Mouse (Mus musculus) forebrain, embryonic 13.5 days (tissue): ENCODE measurements at regions not wholly inside any gene's neighbourhood (a gene's known extent, or its start where the extent isn't known, plus 50 kb on each side); places are given as distances from the start of the nearest gene placed in this dataset.
A peak's percentile ranks its signal among the peaks of the same experiment; 100 is the strongest.

Source experiments
- ATAC-seq: fragments of 200-750 bp; cut with Nextera tagmentation; 2 replicates; pipeline ENCODE4 v1.8.0; 2017
- H3K27ac ChIP-seq: fragments of 300-500 bp; sonication (generic); 2 replicates; pipeline ENCODE4 v1.5.1; 2015; ENCODE audit warnings: inconsistent platforms, mild to moderate bottlenecking, moderate library complexity
- H3K27me3 ChIP-seq: fragments of 300-500 bp; sonication (generic); 2 replicates; pipeline ENCODE4 v1.6.1; 2015; ENCODE audit warnings: mild to moderate bottlenecking, inconsistent platforms
- H3K36me3 ChIP-seq: fragments of 300-500 bp; sonication (generic); 2 replicates; pipeline ENCODE4 v1.6.1; 2015; ENCODE audit warnings: mild to moderate bottlenecking, inconsistent platforms; ENCODE audit not compliant: poor library complexity, severe bottlenecking
- H3K4me1 ChIP-seq: fragments of 300-500 bp; sonication (generic); 2 replicates; pipeline ENCODE4 v1.6.1; 2015; ENCODE audit warnings: inconsistent platforms
- H3K4me2 ChIP-seq: fragments of 300-500 bp; sonication (generic); 2 replicates; pipeline ENCODE4 v1.6.1; 2015; ENCODE audit warnings: inconsistent platforms, mild to moderate bottlenecking, moderate library complexity
- H3K4me3 ChIP-seq: fragments of 300-500 bp; sonication (generic); 2 replicates; pipeline ENCODE4 v1.5.1; 2015; ENCODE audit warnings: mild to moderate bottlenecking, inconsistent platforms
- H3K9ac ChIP-seq: fragments of 300-500 bp; sonication (generic); 2 replicates; pipeline ENCODE4 v1.6.1; 2015; ENCODE audit warnings: mild to moderate bottlenecking, inconsistent platforms
- H3K9me3 ChIP-seq: fragments of 300-500 bp; sonication (generic); replicated peaks from 2 replicates; pipeline ENCODE4 v1.6.1; 2016; ENCODE audit warnings: inconsistent platforms
- WGBS: fragments of 180-500 bp; shearing (Covaris S2); methylation state at CpG from one replicate; pipeline ENCODE4 v1.1.7; 2015; 5-methylcytosine and 5-hydroxymethylcytosine counted together

- Histone ChIP-seq H3K4me3 (no peak overlapping the region), H3K9ac (no peak overlapping the region), H3K9me3 (no peaks in the 10 kb centered on the region), H3K27ac (no peak overlapping the region), H3K4me2 (no peak overlapping the region), H3K27me3 (no peaks in the 10 kb centered on the region), H3K4me1 (no peaks in the 10 kb centered on the region), H3K36me3 (no peaks in the 10 kb centered on the region)
- no peak for ATAC-seq
- WGBS: 68% methylated on average over 8 of the region's 8 CpGs
These were observed 114.5 kb upstream of the Tspan2 start for GRCm38 (mm10) chr3:102619666-102620377.

- no peaks in the 10 kb centered on the region for H3K36me3 ChIP-seq
- H3K9ac ChIP-seq: no peak overlapping the region
- H3K4me3 ChIP-seq: no peak overlapping the region
- WGBS: 82% methylated on average over 4 of the region's 4 CpGs
- ATAC-seq: no peak
- no peak overlapping the region for H3K4me2 ChIP-seq
- H3K27me3 ChIP-seq: no peaks in the 10 kb centered on the region
- H3K9me3 ChIP-seq: no peaks in the 10 kb centered on the region
- no peak overlapping the region for H3K27ac ChIP-seq
- H3K4me1 ChIP-seq: no peaks in the 10 kb centered on the region
These were observed 98.3 kb upstream of the Tspan2 start for GRCm38 (mm10) chr3:102636076-102636475.

- no peak for ATAC-seq
- 86% methylated on average over 4 of the region's 4 CpGs for WGBS
These were observed 97.7 kb upstream of the Tspan2 start for GRCm38 (mm10) chr3:102636674-102637073.

GRCm38 (mm10) chr3:102644276-102644940, 89.9 kb upstream of the Tspan2 start:
- Histone ChIP-seq H3K27ac (no peak overlapping the region), H3K4me2 (no peak overlapping the region)
- ATAC-seq: peak; percentile 86; the same call in 1 of the 2 replicates

More at GRCm38 (mm10) chr3:102636674-102637073, 97.7 kb upstream of the Tspan2 start:
- Histone ChIP-seq H3K27me3 (no peaks in the 10 kb centered on the region), H3K36me3 (no peaks in the 10 kb centered on the region), H3K4me1 (no peaks in the 10 kb centered on the region), H3K9ac (no peak overlapping the region), H3K4me3 (no peak overlapping the region), H3K4me2 (no peak overlapping the region), H3K9me3 (no peaks in the 10 kb centered on the region), H3K27ac (no peak overlapping the region)

GRCm38 (mm10) chr3:102648450-102648849, 85.9 kb upstream of the Tspan2 start:
- 75% methylated on average over 4 of the region's 4 CpGs for WGBS

More at GRCm38 (mm10) chr3:102644276-102644940, 89.9 kb upstream of the Tspan2 start:
- Histone ChIP-seq H3K4me3 (no peak overlapping the region), H3K36me3 (no peaks in the 10 kb centered on the region), H3K4me1 (no peaks in the 10 kb centered on the region), H3K9ac (no peak overlapping the region), H3K9me3 (no peaks in the 10 kb centered on the region), H3K27me3 (no peaks in the 10 kb centered on the region)
- 84% methylated on average over 11 of the region's 11 CpGs for WGBS

DNA sequence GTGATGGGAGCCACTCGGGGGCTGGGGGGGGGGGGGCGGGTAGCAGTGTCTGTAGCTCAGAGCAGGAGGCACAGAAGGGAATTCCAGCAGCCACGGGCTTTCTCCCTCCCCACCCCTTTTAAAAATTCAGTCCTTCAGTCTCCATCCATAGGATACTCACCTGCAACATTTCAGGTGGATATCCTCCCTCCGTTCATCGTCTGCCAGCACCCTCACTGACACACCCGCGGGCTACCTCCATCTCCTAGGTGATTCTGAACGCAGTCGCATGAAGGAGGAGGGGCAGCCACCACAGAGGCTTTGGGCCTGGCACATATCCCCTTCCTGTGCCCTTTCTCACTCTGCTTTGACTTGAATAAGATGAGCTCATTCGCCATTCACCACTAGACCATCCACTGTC, 79.4 kb upstream of the Tspan2 start:
- H3K4me2 ChIP-seq: no peak overlapping the region
- no peaks in the 10 kb centered on the region for H3K4me1 ChIP-seq
- no peaks in the 10 kb centered on the region for H3K36me3 ChIP-seq
- no peak overlapping the region for H3K27ac ChIP-seq
- no peak overlapping the region for H3K4me3 ChIP-seq
- H3K9ac ChIP-seq: no peak overlapping the region
- H3K9me3 ChIP-seq: no peaks in the 10 kb centered on the region
- no peaks in the 10 kb centered on the region for H3K27me3 ChIP-seq
- no peak for ATAC-seq
- 83% methylated on average over 9 of the region's 10 CpGs for WGBS

More at GRCm38 (mm10) chr3:102648450-102648849, 85.9 kb upstream of the Tspan2 start:
- Histone ChIP-seq H3K27me3 (no peaks in the 10 kb centered on the region), H3K4me3 (no peak overlapping the region), H3K27ac (no peak overlapping the region), H3K36me3 (no peaks in the 10 kb centered on the region), H3K4me2 (no peak overlapping the region), H3K9me3 (no peaks in the 10 kb centered on the region), H3K9ac (no peak overlapping the region), H3K4me1 (no peaks in the 10 kb centered on the region)
- ATAC-seq: no peak

GRCm38 (mm10) chr3:102657116-102657515, 77.2 kb upstream of the Tspan2 start:
- Histone ChIP-seq H3K9me3 (no peaks in the 10 kb centered on the region), H3K27ac (no peak overlapping the region), H3K36me3 (no peaks in the 10 kb centered on the region), H3K9ac (no peak overlapping the region), H3K4me3 (no peak overlapping the region), H3K4me2 (no peak overlapping the region), H3K4me1 (no peaks in the 10 kb centered on the region), H3K27me3 (no peaks in the 10 kb centered on the region)
- 84% methylated on average over 7 of the region's 7 CpGs for WGBS
- no peak for ATAC-seq

- H3K36me3 ChIP-seq: no peaks in the 10 kb centered on the region
- no peak for ATAC-seq
These were observed 76.7 kb upstream of the Tspan2 start for GRCm38 (mm10) chr3:102657531-102658060.

DNA sequence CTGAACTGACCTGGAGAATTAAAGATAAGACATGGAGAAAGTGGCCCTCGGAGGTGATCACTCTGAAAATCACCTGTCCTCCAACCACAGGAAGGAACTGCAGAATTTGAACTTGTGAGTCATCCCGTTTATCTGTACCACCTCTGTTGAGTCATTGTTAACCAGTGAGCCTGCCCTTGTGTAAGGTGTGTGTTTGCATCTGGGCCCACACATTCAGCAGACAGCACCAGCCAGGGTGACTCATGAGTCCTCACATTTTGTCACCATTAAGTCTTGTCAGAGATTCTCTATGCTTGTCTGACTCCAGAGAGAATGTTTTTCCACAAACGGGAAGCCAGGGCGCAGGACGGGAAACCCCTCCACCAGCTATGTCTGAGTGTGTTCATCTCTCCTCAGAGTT, 75.0 kb upstream of the Tspan2 start:
- ATAC-seq: no peak
- no peak overlapping the region for H3K4me3 ChIP-seq
- H3K4me1 ChIP-seq: no peaks in the 10 kb centered on the region
- H3K4me2 ChIP-seq: no peak overlapping the region
- no peaks in the 10 kb centered on the region for H3K36me3 ChIP-seq
- H3K9me3 ChIP-seq: no peaks in the 10 kb centered on the region
- H3K27me3 ChIP-seq: no peaks in the 10 kb centered on the region
- 87% methylated on average over 5 of the region's 5 CpGs for WGBS
- no peak overlapping the region for H3K9ac ChIP-seq
- no peak overlapping the region for H3K27ac ChIP-seq

More at GRCm38 (mm10) chr3:102657531-102658060, 76.7 kb upstream of the Tspan2 start:
- no peak overlapping the region for H3K9ac ChIP-seq
- no peaks in the 10 kb centered on the region for H3K27me3 ChIP-seq
- H3K4me1 ChIP-seq: no peaks in the 10 kb centered on the region
- H3K9me3 ChIP-seq: no peaks in the 10 kb centered on the region
- H3K4me2 ChIP-seq: no peak overlapping the region
- H3K27ac ChIP-seq: no peak overlapping the region
- H3K4me3 ChIP-seq: no peak overlapping the region
- WGBS: 86% methylated on average over 7 of the region's 7 CpGs

- no peak for ATAC-seq
- H3K9ac ChIP-seq: no peak overlapping the region
- H3K4me1 ChIP-seq: no peaks in the 10 kb centered on the region
- WGBS: 93% methylated on average over 7 of the region's 7 CpGs
- H3K4me2 ChIP-seq: no peak overlapping the region
- H3K9me3 ChIP-seq: no peaks in the 10 kb centered on the region
- H3K4me3 ChIP-seq: no peak overlapping the region
- no peaks in the 10 kb centered on the region for H3K27me3 ChIP-seq
- no peaks in the 10 kb centered on the region for H3K36me3 ChIP-seq
- no peak overlapping the region for H3K27ac ChIP-seq
These were observed 73.0 kb upstream of the Tspan2 start for GRCm38 (mm10) chr3:102661296-102661695.

DNA sequence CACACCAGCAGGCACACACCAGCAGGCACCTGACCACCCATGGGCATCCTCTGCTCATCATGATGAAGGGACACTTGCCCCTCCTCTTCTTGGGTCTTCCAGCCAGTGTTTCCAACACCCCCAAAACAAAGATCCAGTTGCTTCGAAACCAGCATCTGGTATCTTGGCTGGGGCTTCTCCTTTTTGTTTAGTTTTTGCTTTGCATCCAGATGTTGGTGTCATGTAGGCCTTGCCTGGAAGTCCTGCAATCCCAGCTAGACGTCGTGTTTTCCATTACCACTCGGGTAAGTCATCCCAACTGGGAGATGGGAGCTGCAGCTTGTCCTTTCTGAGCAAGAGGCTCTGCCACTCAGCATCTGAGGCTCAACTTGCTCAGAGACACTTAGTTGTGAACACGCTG, 70.6 kb upstream of the Tspan2 start:
- H3K9me3 ChIP-seq: no peaks in the 10 kb centered on the region
- no peaks in the 10 kb centered on the region for H3K36me3 ChIP-seq
- no peak overlapping the region for H3K4me2 ChIP-seq
- WGBS: 91% methylated on average over 5 of the region's 5 CpGs
- H3K27me3 ChIP-seq: no peaks in the 10 kb centered on the region
- H3K9ac ChIP-seq: no peak overlapping the region
- H3K4me3 ChIP-seq: no peak overlapping the region
- H3K27ac ChIP-seq: no peak overlapping the region
- no peaks in the 10 kb centered on the region for H3K4me1 ChIP-seq
- no peak for ATAC-seq

DNA sequence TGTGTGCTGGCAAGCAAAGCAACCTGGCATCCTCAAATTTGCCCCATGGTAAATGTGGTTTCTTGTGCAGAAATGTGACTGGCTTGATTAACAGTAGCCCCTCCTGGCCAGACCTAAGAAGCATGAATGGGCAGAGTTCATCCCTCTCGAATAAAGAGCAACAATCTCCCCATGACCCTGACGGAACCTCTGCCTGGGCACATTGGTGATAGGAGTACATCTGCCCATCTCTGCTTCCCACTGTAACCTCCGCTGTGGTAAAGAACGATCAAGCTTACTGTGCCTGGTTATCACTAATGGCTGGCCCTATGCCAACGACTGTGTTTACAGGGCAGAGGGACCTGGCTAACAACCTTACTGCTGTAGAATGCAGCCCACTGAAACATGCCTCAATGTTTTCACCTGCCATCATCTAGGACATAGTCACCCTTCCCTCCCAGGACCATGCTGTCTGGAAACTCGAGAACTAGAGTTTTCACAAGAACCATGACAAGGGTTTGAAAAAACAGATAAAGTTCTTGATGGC, 69.6 kb upstream of the Tspan2 start:
- Histone ChIP-seq H3K27ac (no peak overlapping the region), H3K9me3 (no peaks in the 10 kb centered on the region), H3K4me3 (no peak overlapping the region), H3K4me1 (no peaks in the 10 kb centered on the region), H3K9ac (no peak overlapping the region), H3K4me2 (no peak overlapping the region), H3K36me3 (no peaks in the 10 kb centered on the region), H3K27me3 (no peaks in the 10 kb centered on the region)
- no peak for ATAC-seq
- WGBS: 84% methylated on average over 6 of the region's 6 CpGs
